ENCODE assay signal across 15 mouse cellular contexts in genomic region chr6:95006485-95006884, GRCm38 (mm10).
DNase-seq lines count a peak whose midpoint lies in the region; ATAC-seq and TF ChIP-seq lines count a peak whose summit lies in the region.
"Had no signal": no experiment of that assay in that cellular context is flagged by ENCODE, and none has a peak within 500 bp of the region (broad histone marks: within the 10 kb centered on the region; RNA-seq: fewer than 3 reads in every experiment).

No protein-coding gene starts in this region.

- ATAC-seq in frontal cortex, adult (ENCODE audit: low TSS enrichment), result peak; percentile 89
- ATAC-seq: activated CD4-positive, CD25-positive, alpha-beta regulatory T cell, adult 4 months; Patski had no signal

- no peak for DNase-seq in frontal cortex, postnatal 25 days (ENCODE audit: low spot score in 2 of 2)
- DNase-seq in right cerebral cortex, adult 2 months (ENCODE audit: low spot score in 2 of 2), result peak; percentile 10 to 12
- no peak for DNase-seq in right cerebral cortex, postnatal 14 days
- DNase-seq in brain, embryonic 14.5 days (ENCODE audit: low read depth), result peak; percentile 24
- no peak for DNase-seq in testis, postnatal 14 days (ENCODE audit: low spot score)
- DNase-seq: adrenal gland, postnatal 14 days; cerebellum, adult 11 months; cerebellum, adult 8-10 months; cerebellum, postnatal 14 days; embryo, embryonic 11 days; gastrocnemius, adult 2 months; gastrocnemius, postnatal 25 days had no signal

- no peak for TF ChIP-seq CTCF in brain, embryonic 14.5 days (IDR thresholded peaks at IDR 0.05; ENCODE audit: borderline replicate concordance, extremely low read depth, insufficient read depth, insufficient read length)

- TF ChIP-seq POLR2A in brain, embryonic 14.5 days (IDR thresholded peaks at IDR 0.05; ENCODE audit: borderline replicate concordance, extremely low read depth, insufficient read depth, insufficient read length, poor library complexity, severe bottlenecking), result no peak

Comparison
In these comparisons a context has a peak if more than half of its experiments do, and no peak if none do; other contexts are left out.
1. DNase-seq: peak in right cerebral cortex, adult 2 months (2 of 2) and brain, embryonic 14.5 days (single experiment); none in frontal cortex, postnatal 25 days (0 of 2), right cerebral cortex, postnatal 14 days (single experiment) and testis, postnatal 14 days (single experiment).